Mouse (Mus musculus) intestine, embryonic 14.5 days (tissue): ENCODE measurements around the gene Agbl4. TPM values are rescaled to one million over a fixed set of nuclear protein-coding genes. Genes with fewer than 3 reads are reported as not detected.

ENCODE experiments used
- ATAC-seq: fragments of 200-750 bp; cut with Nextera tagmentation; replicated peaks from 2 replicates; pipeline ENCODE4 v1.8.0; 2017; ENCODE audit warnings: low read depth, moderate number of reproducible peaks, moderate TSS enrichment, moderate library complexity; ENCODE audit not compliant: low FRiP score, low TSS enrichment
- DNase-seq: peaks from one replicate; pipeline ENCODE4 v3.0.0-alpha.2; 2018; ENCODE audit warnings: low spot score
- H3K27ac ChIP-seq: fragments of 300-500 bp; sonication (generic); 2 replicates; pipeline ENCODE4 v1.5.1; 2014; ENCODE audit warnings: low read depth, mild to moderate bottlenecking, control low read depth
- H3K27me3 ChIP-seq: fragments of 300-500 bp; sonication (generic); replicated peaks from 2 replicates; pipeline ENCODE4 v1.6.1; 2014; ENCODE audit warnings: low read length, control low read depth; ENCODE audit not compliant: control insufficient read depth, insufficient read depth
- H3K36me3 ChIP-seq: fragments of 300-500 bp; sonication (generic); 2 replicates; pipeline ENCODE4 v1.6.1; 2014; ENCODE audit warnings: low read length, control low read depth; ENCODE audit not compliant: control insufficient read depth, insufficient read depth
- H3K4me1 ChIP-seq: fragments of 300-500 bp; sonication (generic); replicated peaks from 2 replicates; pipeline ENCODE4 v1.6.1; 2014; ENCODE audit warnings: low read length, control low read depth, mixed read lengths; ENCODE audit not compliant: control insufficient read depth, insufficient read depth
- H3K4me2 ChIP-seq: fragments of 300-500 bp; sonication (generic); 2 replicates; pipeline ENCODE4 v1.6.1; 2014; ENCODE audit warnings: low read length
- H3K4me3 ChIP-seq: fragments of 300-500 bp; sonication (generic); 2 replicates; pipeline ENCODE4 v1.5.1; 2014; ENCODE audit warnings: low read depth, low read length, control low read depth, mixed read lengths
- H3K9ac ChIP-seq: fragments of 300-500 bp; sonication (generic); 2 replicates; pipeline ENCODE4 v1.6.1; 2014; ENCODE audit warnings: mild to moderate bottlenecking, low read length
- H3K9me3 ChIP-seq: fragments of 300-500 bp; sonication (generic); 2 replicates; pipeline ENCODE4 v1.6.1; 2016; ENCODE audit warnings: low read length, control low read depth; ENCODE audit not compliant: control insufficient read depth
- WGBS: fragments of 180-500 bp; shearing (Covaris S2); extraction: QIAGEN DNeasy Blood & Tissue Kit; methylation state at CpG from one replicate; pipeline ENCODE4 v1.1.7; 2014; 5-methylcytosine and 5-hydroxymethylcytosine counted together
- polyA plus RNA-seq: library from polyadenylated mRNA; unstranded; fragments of >200 nt; fragmentation: Nextera tagmentation; extraction: Ambion mirVana; gene quantifications from 2 replicates; pipeline ENCODE4 v1.2.1, GENCODE M21; 2014

The Agbl4 gene
- polyA plus RNA-seq, 1 experiment from 2014 or later: 0.39 TPM

GRCm38 (mm10) chr4:111519267-111519666, 1121.8 kb downstream of the Agbl4 start:
- Histone ChIP-seq H3K4me3 (no peak overlapping the region), H3K4me1 (peaks cover 4% of the 10 kb centered on the region; the same call in 1 of the 2 replicates), H3K36me3 (no peaks in the 10 kb centered on the region), H3K27ac (no peak overlapping the region), H3K9ac (no peak overlapping the region), H3K27me3 (no peaks in the 10 kb centered on the region), H3K9me3 (no peaks in the 10 kb centered on the region), H3K4me2 (no peak overlapping the region)
- no peak for ATAC-seq
- DNase-seq: peak; percentile 10
- 62% methylated on average over 3 of the region's 3 CpGs for WGBS

- no peaks in the 10 kb centered on the region for H3K9me3 ChIP-seq
- no peaks in the 10 kb centered on the region for H3K27me3 ChIP-seq
- ATAC-seq (no peak), DNase-seq (peak; percentile 12)
- 90% methylated on average over 2 of the region's 2 CpGs for WGBS
- no peak overlapping the region for H3K4me2 ChIP-seq
- no peaks in the 10 kb centered on the region for H3K36me3 ChIP-seq
- H3K4me3 ChIP-seq: no peak overlapping the region
- H3K27ac ChIP-seq: no peak overlapping the region
- H3K9ac ChIP-seq: no peak overlapping the region
- H3K4me1 ChIP-seq: peaks cover 4% of the 10 kb centered on the region; the same call in 1 of the 2 replicates
Measured at GRCm38 (mm10) chr4:111520006-111520405, 1122.5 kb downstream of the Agbl4 start.

- no peak for DNase-seq
- H3K4me1 ChIP-seq: no peaks in the 10 kb centered on the region
- no peak overlapping the region for H3K4me3 ChIP-seq
- no peaks in the 10 kb centered on the region for H3K27me3 ChIP-seq
- no peaks in the 10 kb centered on the region for H3K36me3 ChIP-seq
- ATAC-seq: no peak
- H3K27ac ChIP-seq: no peak overlapping the region
- WGBS: 43% methylated on average over 2 of the region's 2 CpGs
- H3K9me3 ChIP-seq: no peaks in the 10 kb centered on the region
- H3K4me2 ChIP-seq: no peak overlapping the region
- H3K9ac ChIP-seq: no peak overlapping the region
Measured at GRCm38 (mm10) chr4:111522974-111523373, 1125.5 kb downstream of the Agbl4 start.

GRCm38 (mm10) chr4:111528961-111529360, 1131.5 kb downstream of the Agbl4 start:
- no peak overlapping the region for H3K27ac ChIP-seq
- H3K4me2 ChIP-seq: no peak overlapping the region
- no peak overlapping the region for H3K9ac ChIP-seq
- ATAC-seq (no peak), DNase-seq (no peak)
- 61% methylated on average over 6 of the region's 6 CpGs for WGBS
- H3K9me3 ChIP-seq: no peaks in the 10 kb centered on the region
- no peaks in the 10 kb centered on the region for H3K36me3 ChIP-seq
- H3K4me1 ChIP-seq: no peaks in the 10 kb centered on the region
- no peaks in the 10 kb centered on the region for H3K27me3 ChIP-seq
- no peak overlapping the region for H3K4me3 ChIP-seq

GRCm38 (mm10) chr4:111529996-111530395, 1132.5 kb downstream of the Agbl4 start:
- Histone ChIP-seq H3K9me3 (no peaks in the 10 kb centered on the region), H3K4me3 (no peak overlapping the region), H3K27me3 (no peaks in the 10 kb centered on the region), H3K9ac (no peak overlapping the region), H3K4me2 (no peak overlapping the region), H3K4me1 (no peaks in the 10 kb centered on the region), H3K27ac (no peak overlapping the region), H3K36me3 (no peaks in the 10 kb centered on the region)
- 74% methylated on average over 4 of the region's 4 CpGs for WGBS
- no peak for ATAC-seq
- DNase-seq: no peak

- DNase-seq (no peak), ATAC-seq (no peak)
- no peaks in the 10 kb centered on the region for H3K9me3 ChIP-seq
- H3K4me3 ChIP-seq: no peak overlapping the region
- no peaks in the 10 kb centered on the region for H3K4me1 ChIP-seq
- H3K9ac ChIP-seq: no peak overlapping the region
- H3K27ac ChIP-seq: no peak overlapping the region
- no peak overlapping the region for H3K4me2 ChIP-seq
- H3K27me3 ChIP-seq: no peaks in the 10 kb centered on the region
- H3K36me3 ChIP-seq: no peaks in the 10 kb centered on the region
- WGBS: 72% methylated on average over 2 of the region's 2 CpGs
Measured at GRCm38 (mm10) chr4:111530537-111530936, 1133.1 kb downstream of the Agbl4 start.

- H3K4me3 ChIP-seq: no peak overlapping the region
- no peaks in the 10 kb centered on the region for H3K27me3 ChIP-seq
- H3K9me3 ChIP-seq: no peaks in the 10 kb centered on the region
- H3K36me3 ChIP-seq: no peaks in the 10 kb centered on the region
- ATAC-seq (no peak), DNase-seq (no peak)
- H3K4me2 ChIP-seq: no peak overlapping the region
- no peaks in the 10 kb centered on the region for H3K4me1 ChIP-seq
- 77% methylated on average over 2 of the region's 2 CpGs for WGBS
- H3K27ac ChIP-seq: no peak overlapping the region
- no peak overlapping the region for H3K9ac ChIP-seq
Measured at GRCm38 (mm10) chr4:111544684-111545083, 1147.2 kb downstream of the Agbl4 start.

GRCm38 (mm10) chr4:111546009-111546408, 1148.5 kb downstream of the Agbl4 start:
- H3K4me1 ChIP-seq: no peaks in the 10 kb centered on the region
- 64% methylated on average over 7 of the region's 7 CpGs for WGBS

GRCm38 (mm10) chr4:111555426-111555825, 1158.0 kb downstream of the Agbl4 start:
- Histone ChIP-seq H3K36me3 (no peaks in the 10 kb centered on the region), H3K4me3 (no peak overlapping the region), H3K4me2 (no peak overlapping the region), H3K4me1 (no peaks in the 10 kb centered on the region), H3K27me3 (no peaks in the 10 kb centered on the region), H3K9me3 (no peaks in the 10 kb centered on the region), H3K27ac (no peak overlapping the region), H3K9ac (no peak overlapping the region)
- DNase-seq (no peak), ATAC-seq (no peak)
- WGBS: 71% methylated on average over 2 of the region's 2 CpGs

More at GRCm38 (mm10) chr4:111546009-111546408, 1148.5 kb downstream of the Agbl4 start:
- Histone ChIP-seq H3K9me3 (no peaks in the 10 kb centered on the region), H3K36me3 (no peaks in the 10 kb centered on the region), H3K9ac (no peak overlapping the region), H3K27ac (no peak overlapping the region), H3K4me3 (no peak overlapping the region), H3K27me3 (no peaks in the 10 kb centered on the region), H3K4me2 (no peak overlapping the region)
- ATAC-seq (no peak), DNase-seq (no peak)
